Mouse (Mus musculus): ENCODE data around the gene Pla2g12b.

The Pla2g12b gene

DNA sequence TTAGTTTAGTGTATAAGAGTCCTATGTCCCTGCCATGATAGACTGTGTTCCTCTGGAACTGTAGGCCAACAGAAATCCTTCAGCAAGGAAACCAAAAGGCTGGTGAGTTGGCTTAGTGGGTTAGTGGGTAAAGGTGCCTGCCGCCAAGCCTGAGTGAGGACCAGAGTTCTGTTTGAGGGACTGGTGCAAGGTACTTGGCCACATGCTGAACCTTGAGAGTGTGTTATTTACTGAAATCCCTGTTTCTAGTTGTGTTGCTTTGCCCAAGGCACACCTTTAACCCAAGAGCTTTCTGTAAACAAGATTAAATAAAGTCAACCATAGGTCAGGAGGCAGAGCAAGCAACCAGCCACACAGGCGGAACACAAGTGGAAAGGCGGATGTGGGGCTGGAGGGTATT lies 62.1 kb downstream of the Pla2g12b start:
- no peak for DNase-seq (ENCODE audit: extremely low read depth, insufficient read length, low spot score)

DNA sequence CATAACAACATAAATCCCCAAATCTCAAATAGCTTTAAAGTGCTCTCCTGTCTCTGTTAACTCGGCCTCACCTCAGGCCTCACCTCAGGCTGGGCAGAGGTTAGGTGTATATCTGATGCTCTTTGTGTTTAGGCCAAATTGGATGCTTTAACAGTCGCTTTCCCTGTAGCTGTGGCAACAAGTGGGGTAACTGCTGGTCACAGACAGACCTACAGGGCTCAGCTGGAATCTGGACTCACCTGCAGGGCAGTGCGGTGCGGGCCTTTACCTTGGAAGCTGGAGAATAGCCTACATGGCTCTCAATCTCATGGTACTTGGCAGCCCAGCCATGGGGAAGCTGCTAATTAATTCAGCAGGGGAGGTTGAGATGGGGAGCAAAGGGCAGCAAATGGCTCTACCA lies 63.2 kb downstream of the Pla2g12b start:
- DNase-seq (ENCODE audit: extremely low read depth, insufficient read length, low spot score): no peak

DNA sequence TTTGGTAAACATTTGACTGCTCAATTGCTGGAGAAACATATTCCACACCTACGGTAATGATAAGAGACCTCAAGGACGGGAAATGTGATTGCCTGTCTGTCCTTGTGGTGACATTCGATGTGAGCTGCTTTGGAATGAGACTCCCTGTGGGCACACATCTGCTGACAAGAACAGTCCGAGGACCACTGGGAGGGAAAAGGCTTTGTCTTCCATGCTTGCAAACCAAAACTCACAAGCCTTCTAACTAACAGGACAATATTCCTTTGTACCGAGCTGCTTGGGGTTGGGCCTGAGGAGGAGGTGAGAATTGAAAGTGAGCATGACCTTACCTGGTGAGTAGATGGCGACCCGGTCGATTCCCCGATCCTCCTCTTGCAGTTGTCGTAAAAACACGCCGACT lies 63.8 kb downstream of the Pla2g12b start:
- no peak for DNase-seq (ENCODE audit: extremely low read depth, insufficient read length, low spot score)

DNA sequence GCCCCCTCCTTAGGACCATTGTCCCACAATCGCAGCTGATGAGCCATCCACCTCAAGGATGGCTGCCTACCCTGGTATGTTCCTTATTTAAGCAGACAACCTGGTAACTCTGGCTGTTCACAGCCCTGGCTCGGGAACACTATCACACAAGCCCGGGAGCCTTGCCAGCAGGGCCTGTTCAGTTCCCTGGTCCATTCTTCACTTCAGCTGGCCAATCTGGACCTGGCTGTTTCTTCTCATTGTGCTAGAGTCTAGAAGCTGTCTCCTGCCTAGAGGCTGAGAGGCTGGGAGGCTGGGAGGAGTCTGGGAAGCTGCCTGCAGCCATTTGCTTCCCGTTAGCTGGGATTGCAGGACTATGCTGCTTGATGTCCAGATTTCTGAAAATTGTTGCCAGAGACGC lies 67.0 kb downstream of the Pla2g12b start:
- no peak for DNase-seq (ENCODE audit: extremely low read depth, insufficient read length, low spot score)

Data from 3134 (cell line).